Mouse (Mus musculus) retina, adult 2 months (tissue): ENCODE measurements around the gene Bivm.

Source experiments
- DNase-seq: peaks from one replicate; pipeline ENCODE4 v3.0.0-alpha.2; 2012; ENCODE audit warnings: low read depth, low spot score

The Bivm gene

DNA sequence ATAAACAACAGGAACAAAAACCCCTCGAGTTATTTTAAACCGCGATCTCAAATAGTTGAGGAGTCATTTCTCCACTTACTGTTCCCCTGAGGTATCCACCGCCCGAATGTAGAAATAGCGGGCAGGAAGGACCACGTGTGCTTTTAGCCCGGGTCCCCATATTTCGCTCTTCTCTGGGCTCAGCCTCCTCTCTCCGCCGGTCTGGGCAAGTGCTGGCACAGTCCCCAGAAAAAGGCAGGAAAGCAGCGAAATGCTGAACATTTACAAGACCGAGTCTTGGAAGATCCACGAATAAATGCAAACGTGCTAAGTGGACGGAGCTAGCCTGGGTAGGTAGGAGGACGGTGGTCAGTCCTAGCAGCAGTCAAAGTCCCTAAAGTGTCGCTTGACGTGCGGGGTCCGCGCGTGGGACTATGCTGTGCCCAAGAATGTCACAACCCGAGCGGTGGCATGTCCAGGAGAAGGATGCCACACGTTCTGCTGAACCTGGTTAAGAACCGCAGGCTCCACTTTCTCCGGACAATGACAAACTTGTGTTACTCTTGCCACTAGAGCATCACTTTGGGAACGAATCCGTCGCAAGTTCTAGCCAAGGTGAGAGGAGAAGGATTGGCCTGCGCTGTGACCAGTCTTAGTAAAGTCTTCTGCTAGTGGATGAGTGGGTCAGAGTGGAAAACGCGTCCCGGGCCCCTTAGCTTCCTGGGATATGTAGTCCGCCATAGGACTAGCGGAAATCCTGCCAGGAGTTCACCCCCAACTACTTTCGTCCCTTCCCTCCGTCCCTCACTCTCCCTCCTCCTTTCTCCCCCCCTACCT is at the start of gene Bivm, which contains the start of gene Kdelc1:
Gene Bivm (plus strand): TSS at position 719 of the 816 bp plus-strand sequence.
Gene Kdelc1 (minus strand): TSS at position 570 of the 816 bp plus-strand sequence.
- DNase-seq, result peak; percentile 81

DNA sequence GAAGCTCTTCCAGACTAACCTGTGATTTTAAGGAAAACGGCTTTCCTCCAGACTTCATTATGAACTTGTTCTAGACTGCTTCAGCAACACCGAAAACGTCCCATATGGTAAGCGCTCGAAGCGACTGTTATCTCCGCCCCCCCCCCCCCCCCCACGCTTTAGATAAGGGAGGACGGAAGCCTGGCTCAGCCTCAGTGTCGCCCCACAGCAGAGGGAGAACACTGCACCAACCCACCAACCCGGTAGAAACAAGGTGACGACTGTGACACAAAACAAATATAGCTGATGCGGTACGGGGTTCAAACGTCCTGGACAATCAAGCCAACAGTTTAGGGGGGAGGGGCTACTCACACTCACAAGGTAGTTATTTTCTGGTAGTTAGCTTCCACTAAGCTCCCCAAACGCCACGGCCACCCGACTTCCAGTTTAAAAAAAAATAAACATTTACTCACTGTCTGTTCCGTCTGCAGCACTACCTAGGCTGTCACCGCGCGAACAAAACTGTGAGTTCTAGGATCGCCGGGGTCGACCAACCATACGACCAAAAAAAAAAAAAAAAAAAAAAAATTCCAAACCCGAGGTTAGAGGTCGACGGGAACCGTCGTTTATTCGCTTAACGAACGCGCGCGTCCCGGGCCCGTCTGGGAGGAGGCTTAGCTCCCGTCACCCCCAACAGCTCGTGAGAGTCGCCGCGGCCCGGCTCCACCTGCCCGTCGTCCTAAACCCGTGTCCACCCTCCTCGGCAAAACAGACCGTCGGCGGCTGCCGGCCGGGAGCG is 17.1 kb upstream of the Bivm start:
- DNase-seq, result no peak

DNA sequence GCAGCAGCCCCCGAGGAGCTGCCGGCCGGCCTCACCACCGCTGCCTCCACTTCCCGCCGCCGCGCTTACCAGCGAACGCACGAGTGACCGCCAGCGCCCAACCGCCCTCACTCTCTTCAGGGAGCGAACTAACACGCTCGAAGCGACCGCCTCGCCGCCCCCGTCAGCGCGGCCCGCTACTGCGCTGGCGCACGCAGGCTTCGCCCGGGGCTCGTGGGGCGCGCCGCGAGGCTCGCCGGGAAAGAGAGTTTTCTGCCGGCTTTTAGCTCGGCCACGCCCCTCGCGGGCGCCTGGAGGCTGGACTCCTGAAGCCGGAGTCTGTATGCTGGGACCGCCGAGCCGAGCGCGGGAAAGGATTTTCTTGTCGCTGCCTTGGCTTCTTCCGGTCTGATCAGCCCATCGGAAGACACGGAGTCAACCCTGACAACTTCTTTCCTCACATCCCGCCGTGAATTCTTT is 16.5 kb upstream of the Bivm start, which contains the start of gene Tex30:
Gene Tex30 (minus strand): TSS at position 183 of the 459 bp plus-strand sequence.
- peak; percentile 85 for DNase-seq

DNA sequence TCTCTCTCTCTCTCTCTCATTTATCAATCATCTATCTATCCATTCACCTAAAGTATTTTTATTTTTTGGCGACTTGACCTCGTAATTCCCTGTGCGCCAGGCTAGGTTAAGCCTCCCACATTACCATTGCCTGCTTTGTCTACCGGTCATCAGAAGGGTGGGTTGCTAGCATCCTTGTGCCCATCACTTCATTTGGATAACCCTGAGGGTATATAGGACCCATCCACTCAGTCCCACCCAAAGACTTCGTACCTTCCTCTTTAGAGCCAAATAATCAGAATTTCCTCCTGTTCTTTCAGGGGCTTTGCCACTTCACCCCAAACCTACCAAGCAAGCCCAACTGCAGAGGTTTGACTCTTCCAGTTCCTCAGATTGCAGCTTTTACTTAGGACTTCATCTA is 15.8 kb upstream of the Bivm start:
- no peak for DNase-seq

DNA sequence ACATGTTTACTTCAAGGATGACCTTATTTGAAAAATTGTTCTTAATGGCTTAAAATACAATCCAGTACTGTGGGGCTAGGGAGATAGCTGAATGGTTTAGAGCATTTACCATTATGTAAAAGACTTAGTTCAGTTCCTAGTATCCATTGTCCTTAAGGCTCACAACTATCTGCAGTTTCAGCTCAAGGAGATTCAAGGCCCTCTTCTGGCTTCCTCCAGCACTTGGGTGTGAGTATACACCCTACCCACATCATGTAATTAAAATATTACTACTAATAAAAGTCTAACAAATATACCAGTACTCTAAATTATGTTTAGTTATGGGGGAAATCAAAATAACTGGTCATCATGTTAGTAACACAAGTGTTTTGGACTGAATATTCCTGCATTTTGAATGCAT is 1.2 kb upstream of the Bivm start:
- no peak for DNase-seq

DNA sequence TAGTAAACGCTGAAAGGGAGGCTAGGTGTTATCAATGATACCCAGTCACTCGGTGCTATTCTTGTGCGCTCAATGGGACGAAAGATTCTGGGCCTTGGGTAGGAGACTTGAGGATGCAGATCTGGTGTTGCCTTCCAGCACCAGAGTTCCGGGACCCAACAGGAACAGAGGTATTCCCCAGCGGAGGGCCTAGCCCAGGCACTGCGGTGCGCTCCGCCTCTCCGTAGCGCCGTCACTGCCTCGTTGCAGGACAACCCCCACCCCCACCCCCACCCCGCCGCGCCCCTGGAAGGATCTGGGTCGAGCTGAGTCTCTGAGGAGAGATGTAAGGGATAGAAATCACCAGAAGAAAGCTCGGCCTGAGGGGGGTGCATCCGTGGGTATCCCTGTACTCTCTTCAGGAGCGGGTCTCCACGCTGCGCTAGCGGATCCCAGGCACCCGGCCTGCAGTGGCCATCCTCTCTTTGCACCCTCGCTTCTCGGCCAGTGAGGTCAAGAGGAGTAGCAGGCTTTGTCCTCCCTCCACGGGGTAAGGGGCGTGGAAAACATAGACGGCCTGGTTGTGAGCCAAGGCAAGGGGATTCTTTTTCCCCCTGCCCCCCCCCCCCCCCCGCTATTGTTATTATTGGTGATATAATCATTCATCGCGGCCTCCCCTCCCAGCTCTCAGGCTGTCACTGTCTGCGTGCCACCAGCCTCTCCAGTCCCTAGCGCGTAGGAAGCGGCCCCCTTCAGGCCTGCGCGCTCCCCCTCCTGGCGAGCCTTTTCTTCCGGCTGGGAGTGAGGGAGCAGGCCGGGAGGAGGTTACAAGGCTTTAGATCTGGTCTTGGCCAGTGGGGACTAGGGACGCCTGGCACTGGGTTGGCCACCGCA is 680 bp downstream of the Bivm start:
- DNase-seq, result peak; percentile 63

DNA sequence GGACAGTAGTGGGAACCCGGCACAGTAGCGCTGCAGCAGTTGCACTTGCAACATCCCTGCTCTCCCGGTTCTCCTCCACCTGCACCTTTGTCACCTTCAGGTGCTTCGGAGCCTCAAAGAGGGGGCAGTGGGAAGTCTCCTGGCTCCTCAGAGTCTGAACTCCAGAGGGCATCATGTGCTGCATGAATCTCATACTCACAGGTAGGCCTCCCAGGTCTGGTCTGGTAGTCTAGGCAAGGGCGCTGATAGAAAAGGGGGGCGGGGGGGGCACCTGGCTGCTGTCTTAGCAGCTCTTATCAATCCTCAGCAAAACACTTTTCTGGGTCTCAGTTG is 1.3 kb downstream of the Bivm start:
- no peak for DNase-seq

DNA sequence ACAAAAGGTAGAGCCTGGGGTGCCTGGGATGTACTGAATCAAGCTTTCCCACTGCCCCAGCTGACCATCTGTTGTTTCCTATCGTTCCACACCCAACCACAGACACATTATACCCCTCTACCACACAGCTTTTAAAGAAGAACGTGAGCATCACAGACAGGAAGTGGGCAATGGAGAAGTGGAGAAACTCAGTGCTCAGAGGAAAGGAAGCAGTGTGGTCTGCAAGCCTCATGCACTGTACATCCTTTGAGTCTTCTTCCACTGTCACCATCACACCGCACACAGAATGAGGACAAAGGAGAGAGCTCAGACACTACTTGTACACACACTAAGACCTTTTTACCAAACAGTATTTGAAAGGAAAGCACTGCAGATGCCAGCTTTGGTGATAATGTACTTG is 3.5 kb downstream of the Bivm start:
- DNase-seq, result no peak

DNA sequence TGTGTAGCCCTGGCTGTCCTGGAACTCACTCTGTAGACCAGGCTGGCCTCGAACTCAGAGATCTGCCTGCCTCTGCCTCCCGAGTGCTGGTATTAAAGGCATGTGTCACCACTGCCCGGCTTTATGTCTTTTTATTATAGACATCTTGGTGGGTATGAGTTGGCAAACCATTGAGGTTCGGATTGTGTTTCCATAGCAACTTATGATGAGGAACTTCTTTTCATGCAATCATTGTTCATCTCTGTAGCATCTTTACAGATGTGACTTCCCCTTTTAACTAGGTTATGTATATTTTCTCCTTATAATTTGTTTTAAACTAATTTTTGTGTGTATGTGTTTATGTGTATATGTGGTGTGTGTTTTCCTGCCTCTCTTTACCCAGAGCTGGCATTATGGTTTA is 6.8 kb downstream of the Bivm start:
- DNase-seq, result no peak

DNA sequence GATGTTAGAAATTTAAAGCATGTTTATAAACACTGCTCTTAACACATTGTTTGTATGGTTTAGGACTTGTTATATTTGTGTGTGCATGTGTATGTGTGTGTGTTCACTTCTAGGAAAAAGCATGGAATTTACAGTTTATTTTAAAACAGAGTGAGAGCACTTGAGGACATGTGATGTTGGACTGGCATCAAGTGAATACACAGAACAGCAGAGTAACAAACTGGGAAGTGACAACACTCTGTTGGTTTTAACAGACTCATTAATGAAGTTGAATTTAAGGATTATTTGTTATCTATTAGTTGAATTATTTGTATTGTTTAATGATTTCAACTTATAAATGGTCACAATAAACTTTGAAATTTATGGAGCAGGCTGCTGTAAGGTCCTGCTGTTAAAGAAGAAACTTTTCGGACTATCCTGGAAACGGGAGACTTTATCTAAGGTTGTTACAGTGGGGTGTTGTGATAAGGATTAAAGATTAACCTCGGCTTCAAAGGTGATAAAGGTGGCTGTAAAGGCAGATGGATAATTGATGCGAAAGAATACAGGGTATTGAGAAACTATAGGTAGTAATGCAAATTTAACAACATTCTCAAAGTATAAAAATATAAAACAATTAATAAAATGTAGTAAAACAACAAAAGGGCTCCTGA is 11.3 kb downstream of the Bivm start:
- no peak for DNase-seq

DNA sequence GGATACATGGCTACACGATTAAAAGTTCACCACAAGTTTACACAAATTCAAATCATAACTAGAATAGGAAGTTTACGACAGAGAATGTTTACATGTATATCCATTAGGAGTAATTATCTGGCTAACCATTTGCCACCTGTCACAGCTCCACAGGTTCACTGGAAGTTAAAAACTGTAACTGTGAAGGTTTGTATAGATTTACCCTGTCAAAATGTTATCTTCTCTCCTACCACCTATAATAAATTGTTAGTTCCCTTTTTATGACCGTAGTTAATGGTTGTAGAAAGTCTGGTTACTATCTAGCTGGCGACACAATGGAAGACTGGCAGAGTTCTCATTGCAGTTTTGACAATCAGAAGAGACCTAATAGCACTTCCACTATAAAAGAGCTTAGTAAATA is 21.5 kb downstream of the Bivm start:
- no peak for DNase-seq

DNA sequence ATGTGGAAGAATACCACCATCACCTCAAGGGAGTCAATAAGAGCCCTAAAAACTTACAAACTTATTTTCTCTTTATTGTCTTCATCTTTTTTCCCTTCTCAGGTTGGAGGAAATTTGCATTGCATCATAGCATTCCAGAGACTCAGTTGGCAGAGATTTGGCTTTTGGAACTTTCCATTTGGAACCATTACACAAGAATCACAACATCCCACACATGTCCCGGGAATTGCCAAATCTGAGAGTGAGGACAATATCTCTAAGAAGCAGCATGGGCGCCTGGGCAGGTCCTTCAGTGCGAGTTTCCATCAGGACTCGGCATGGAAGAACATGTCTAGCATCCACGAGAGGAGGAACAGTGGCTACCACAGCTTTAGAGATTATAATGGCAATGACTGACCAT is 24.0 kb downstream of the Bivm start:
- DNase-seq, result no peak

DNA sequence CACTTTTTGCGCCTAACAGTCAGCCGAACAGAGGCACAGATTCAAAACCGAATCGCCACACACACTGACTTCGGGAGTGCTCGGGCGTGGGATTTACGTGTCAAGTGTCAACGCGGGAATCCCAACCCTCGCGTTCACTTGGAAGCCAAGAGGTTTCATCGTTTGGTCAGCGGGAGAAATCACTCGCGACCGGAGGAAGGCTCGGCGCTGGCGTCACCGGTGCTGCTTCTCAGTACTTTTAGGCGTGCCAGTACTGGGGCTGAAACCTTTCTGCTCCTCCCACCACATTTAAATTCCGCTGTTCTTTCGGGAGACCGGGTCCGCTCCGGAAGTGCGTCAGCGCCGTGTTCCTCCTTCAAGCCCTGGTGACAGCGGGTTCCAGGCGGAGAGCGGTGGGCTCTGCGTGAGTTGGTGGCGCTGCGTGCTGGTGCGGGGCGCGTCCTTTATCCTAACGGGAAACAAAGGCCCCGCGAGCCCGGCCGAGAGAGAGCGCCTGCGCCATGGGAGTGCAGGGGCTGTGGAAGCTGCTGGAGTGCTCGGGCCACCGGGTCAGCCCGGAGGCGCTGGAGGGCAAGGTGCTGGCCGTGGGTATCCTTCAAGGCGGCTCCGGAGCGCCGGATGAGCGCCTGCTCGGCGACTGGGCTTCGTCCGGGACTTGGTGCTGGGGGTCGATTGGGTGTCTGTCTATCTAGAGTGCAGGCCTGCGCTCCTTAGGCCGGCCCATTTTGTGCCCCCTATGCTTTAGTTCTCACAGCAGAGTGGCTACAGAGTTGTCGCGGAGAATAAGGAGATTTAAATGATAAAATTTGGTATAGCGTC is 29.0 kb downstream of the Bivm start, which contains the start of gene Ercc5:
Gene Ercc5 (plus strand): TSS at position 182 of the 819 bp plus-strand sequence.
- DNase-seq, result peak; percentile 68

DNA sequence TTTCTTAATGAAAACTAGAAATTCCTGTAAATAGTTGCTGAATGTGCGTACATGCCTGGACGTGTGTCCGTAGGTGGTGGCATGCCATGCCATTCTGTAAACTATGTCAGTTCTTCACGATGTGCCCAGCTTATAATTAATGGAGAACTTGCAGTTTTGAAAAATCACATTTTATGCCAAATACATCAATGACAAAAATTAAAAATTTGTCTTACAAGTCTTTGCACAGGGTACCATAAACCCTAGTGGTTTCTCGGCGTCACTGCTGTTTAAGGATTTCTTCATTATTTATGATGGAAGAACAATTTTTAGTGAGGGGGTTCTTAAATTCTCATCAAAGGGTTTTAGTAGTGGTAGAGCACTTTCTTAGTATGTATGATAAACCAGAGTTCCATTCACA is 29.9 kb downstream of the Bivm start:
- no peak for DNase-seq

DNA sequence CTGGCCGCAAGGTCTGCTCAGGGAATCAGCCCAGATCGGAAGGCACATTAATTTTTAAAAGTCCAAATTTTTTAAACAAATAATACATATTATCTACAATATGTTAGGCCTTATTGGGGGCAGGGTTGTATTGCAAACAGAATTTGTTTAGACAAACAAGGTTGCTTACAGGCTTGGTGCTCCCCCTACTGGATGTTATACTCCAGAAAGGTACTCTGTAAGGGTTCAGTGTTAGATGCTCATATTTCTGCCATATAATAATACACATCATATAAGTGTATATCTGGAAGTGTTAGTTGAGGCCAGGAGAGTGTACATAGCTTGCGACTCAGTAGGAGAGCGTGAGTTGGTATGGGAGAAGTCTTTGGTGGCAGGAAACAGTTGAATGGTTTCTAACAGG is 36.5 kb downstream of the Bivm start:
- no peak for DNase-seq

DNA sequence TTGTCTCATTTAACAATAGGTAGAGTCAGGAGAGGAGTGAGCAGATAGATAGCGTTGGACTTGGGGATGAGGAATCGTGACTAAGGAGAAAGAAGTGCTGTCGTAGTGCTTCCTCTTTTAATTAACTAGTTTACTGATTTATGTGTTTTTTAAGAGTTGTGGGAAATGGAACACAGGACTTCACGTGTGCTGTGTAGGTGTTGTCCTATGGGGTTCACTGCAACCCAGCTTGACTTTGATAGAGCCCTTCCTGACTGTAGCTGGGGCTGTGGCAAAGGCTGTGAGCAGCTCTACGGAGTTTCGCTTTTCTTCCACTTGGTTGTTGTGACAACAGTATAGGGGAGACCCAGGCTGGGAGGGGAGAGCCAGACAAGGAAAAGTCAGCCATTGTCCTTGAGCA is 39.6 kb downstream of the Bivm start:
- no peak for DNase-seq

DNA sequence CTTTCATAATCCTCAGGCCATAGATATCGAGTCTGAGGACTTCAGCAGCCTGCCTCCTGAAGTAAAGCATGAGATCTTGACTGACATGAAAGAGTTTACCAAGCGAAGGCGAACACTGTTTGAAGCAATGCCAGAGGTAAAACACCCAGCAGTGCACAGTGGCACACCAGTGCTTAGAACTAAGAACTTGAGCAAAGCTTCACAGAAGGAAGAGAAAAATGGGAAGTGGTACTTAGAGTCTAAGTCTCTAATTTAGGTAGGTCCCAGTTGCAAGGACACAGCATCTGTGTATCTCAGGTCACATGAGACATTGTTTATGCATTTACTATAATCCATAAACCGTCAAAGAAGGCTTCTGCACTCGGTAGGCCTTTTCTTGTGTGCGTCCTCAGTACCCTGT is 43.1 kb downstream of the Bivm start:
- no peak for DNase-seq

DNA sequence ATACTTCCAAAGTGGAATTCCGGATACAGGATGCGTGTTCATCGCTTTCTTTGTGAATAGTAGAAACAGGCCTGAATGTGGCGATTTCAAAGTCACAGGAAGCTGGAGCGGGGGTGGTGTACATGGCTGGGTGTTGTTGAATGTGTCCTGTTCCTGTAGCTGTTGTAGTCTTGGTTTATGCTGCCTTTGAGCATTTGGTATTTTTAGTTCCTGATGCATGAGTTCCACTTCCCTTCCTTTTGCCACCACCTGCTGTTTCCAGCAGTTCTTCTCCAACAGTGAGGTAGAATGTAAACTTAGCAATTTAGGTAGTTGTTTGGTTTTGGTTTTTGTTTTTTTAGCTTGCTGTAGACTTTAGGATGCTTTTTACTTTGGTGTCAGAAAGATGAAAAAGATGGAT is 43.6 kb downstream of the Bivm start:
- DNase-seq, result no peak

DNA sequence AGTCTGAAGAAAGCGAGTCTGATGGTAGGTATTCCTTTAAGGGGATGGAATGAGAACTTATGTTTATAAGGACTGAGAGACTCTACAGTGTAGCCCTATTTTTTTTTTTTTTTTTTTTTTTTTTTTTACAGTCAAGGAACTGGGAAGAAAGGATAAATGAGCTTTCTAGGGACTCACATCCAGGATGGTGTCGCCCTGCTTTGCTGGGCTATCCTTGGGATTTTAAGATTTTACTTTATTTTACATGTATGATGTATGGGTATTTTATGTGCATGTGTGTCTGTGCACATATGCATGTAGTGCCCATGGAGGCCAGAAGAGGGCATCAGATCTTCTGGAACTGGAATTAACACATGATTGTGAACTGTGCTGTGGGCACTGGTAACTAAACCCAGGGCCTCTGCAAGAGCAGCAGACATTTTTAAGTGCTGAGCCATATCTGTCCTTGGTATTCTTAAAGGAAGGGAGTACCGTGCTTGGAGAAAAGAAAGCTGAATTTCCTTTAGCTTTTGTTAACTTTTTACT is 49.2 kb downstream of the Bivm start:
- DNase-seq, result no peak

DNA sequence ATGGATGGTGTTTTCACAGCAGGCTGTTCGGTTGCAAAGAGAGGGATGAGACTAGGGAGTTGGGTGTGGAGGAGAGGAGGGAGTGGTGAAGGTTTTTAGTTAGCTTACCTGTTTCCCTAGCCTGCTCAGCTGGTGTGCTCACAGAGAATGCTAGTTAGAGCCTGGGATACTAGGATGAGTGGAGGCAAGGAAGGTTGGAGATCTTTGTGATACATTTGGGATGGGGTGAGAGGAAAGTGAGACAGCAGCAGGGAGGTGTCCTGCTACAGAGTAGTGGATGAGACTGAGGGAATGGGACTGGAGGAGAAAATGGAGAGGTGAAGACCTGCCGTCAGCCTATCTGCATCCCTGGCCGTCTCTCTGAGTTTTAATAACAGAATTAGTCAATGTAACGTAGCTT is 53.9 kb downstream of the Bivm start:
- DNase-seq, result no peak
